Mouse (Mus musculus) small intestine, adult 2 months (tissue): Measurements from ENCODE around the gene Npc1l1. TPM values are rescaled to one million over a fixed set of nuclear protein-coding genes. Genes with fewer than 3 reads are reported as not detected.

Experiments used
- H3K27ac ChIP-seq: fragments of 200-500 bp; 2 replicates; pipeline ENCODE4 v1.5.1; 2012; ENCODE audit warnings: low read depth, low read length, control low read depth, inconsistent platforms; ENCODE audit not compliant: insufficient read depth
- H3K27me3 ChIP-seq: fragments of 200-500 bp; 2 replicates; pipeline ENCODE4 v1.6.1; 2012; ENCODE audit warnings: mild to moderate bottlenecking, moderate library complexity, low read length, inconsistent platforms; ENCODE audit not compliant: control insufficient read depth, insufficient read depth
- H3K36me3 ChIP-seq: fragments of 200-500 bp; 2 replicates; pipeline ENCODE4 v1.6.1; 2012; ENCODE audit warnings: mild to moderate bottlenecking, low read length, control low read depth, inconsistent platforms; ENCODE audit not compliant: control insufficient read depth, insufficient read depth
- H3K4me1 ChIP-seq: fragments of 200-500 bp; 2 replicates; pipeline ENCODE4 v1.6.1; 2012; ENCODE audit warnings: low read length, inconsistent platforms, mixed read lengths; ENCODE audit not compliant: control insufficient read depth, insufficient read depth, insufficient read length
- H3K4me3 ChIP-seq: fragments of 200-500 bp; 2 replicates; pipeline ENCODE4 v1.5.1; 2012; ENCODE audit warnings: low read depth, mild to moderate bottlenecking, control low read depth, inconsistent platforms, low read length, moderate library complexity
- CTCF ChIP-seq: fragments of 200-500 bp; IDR thresholded peaks from 2 replicates; pipeline ENCODE4 v1.5.1; 2012; ENCODE audit warnings: low read depth, mild to moderate bottlenecking, control low read depth, inconsistent platforms, low read length, moderate library complexity, mixed read lengths; ENCODE audit not compliant: insufficient replicate concordance, insufficient read length; ENCODE audit errors: extremely low read depth
- POLR2A ChIP-seq: fragments of 200-500 bp; IDR thresholded peaks from 2 replicates; pipeline ENCODE4 v1.6.1; 2012; ENCODE audit warnings: low read depth, mild to moderate bottlenecking, control low read depth, inconsistent platforms, low read length, moderate library complexity
- WGBS: fragments of 180-500 bp; shearing (Covaris S2); methylation state at CpG from one replicate; pipeline ENCODE4 v1.1.7; 2018; 5-methylcytosine and 5-hydroxymethylcytosine counted together
- polyA plus RNA-seq: library from polyadenylated mRNA; depleted of rRNA; stranded (reverse); fragments of >200 nt; gene quantifications from 2 replicates; pipeline ENCODE4 v1.2.3, GENCODE M21; 2012

The Npc1l1 gene
- polyA plus RNA-seq, 1 experiment, result 819 TPM

- H3K4me1 ChIP-seq, result peaks cover 11% of the 10 kb centered on the region; the same call in 1 of the 2 replicates
- no peak overlapping the region for H3K4me3 ChIP-seq
- H3K36me3 ChIP-seq, result no peaks in the 10 kb centered on the region
- 19% methylated on average over 7 of the region's 7 CpGs for WGBS
- no peak overlapping the region for H3K27ac ChIP-seq
- no peak for TF ChIP-seq POLR2A
- no peak for TF ChIP-seq CTCF
- no peaks in the 10 kb centered on the region for H3K27me3 ChIP-seq
These were observed 55.2 kb downstream of the Npc1l1 start for GRCm38 (mm10) chr11:6174719-6175118.

- Histone ChIP-seq H3K36me3 (no peaks in the 10 kb centered on the region; the same call in 1 of the 2 replicates), H3K27me3 (no peaks in the 10 kb centered on the region), H3K4me1 (no peaks in the 10 kb centered on the region; the same call in 1 of the 2 replicates), H3K4me3 (no peak overlapping the region), H3K27ac (no peak overlapping the region)
- WGBS, result 58% methylated on average over 2 of the region's 2 CpGs
- no peak for TF ChIP-seq POLR2A
- TF ChIP-seq CTCF, result no peak
These were observed 60.8 kb downstream of the Npc1l1 start for GRCm38 (mm10) chr11:6169041-6169663.

GRCm38 (mm10) chr11:6166351-6166750 lies 63.6 kb downstream of the Npc1l1 start:
- H3K36me3 ChIP-seq, result no peaks in the 10 kb centered on the region; the same call in 1 of the 2 replicates
- no peaks in the 10 kb centered on the region; the same call in 1 of the 2 replicates for H3K4me1 ChIP-seq
- H3K27me3 ChIP-seq, result no peaks in the 10 kb centered on the region
- no peak overlapping the region for H3K27ac ChIP-seq
- 87% methylated on average over 12 of the region's 12 CpGs for WGBS
- TF ChIP-seq POLR2A (no peak), CTCF (no peak)
- no peak overlapping the region for H3K4me3 ChIP-seq

GRCm38 (mm10) chr11:6165391-6166081 lies 64.4 kb downstream of the Npc1l1 start:
- 89% methylated on average over 7 of the region's 7 CpGs for WGBS
- Histone ChIP-seq H3K27ac (no peak overlapping the region), H3K4me1 (no peaks in the 10 kb centered on the region; the same call in 1 of the 2 replicates), H3K27me3 (no peaks in the 10 kb centered on the region), H3K4me3 (no peak overlapping the region), H3K36me3 (no peaks in the 10 kb centered on the region; the same call in 1 of the 2 replicates)
- no peak for TF ChIP-seq CTCF
- TF ChIP-seq POLR2A, result no peak

- no peak overlapping the region for H3K27ac ChIP-seq
- H3K36me3 ChIP-seq, result no peaks in the 10 kb centered on the region; the same call in 1 of the 2 replicates
- TF ChIP-seq CTCF, result no peak
- no peak for TF ChIP-seq POLR2A
- H3K27me3 ChIP-seq, result no peaks in the 10 kb centered on the region
- H3K4me3 ChIP-seq, result no peak overlapping the region
- 96% methylated on average over 7 of the region's 7 CpGs for WGBS
- peaks cover 2% of the 10 kb centered on the region; the same call in 1 of the 2 replicates for H3K4me1 ChIP-seq
These were observed 65.2 kb downstream of the Npc1l1 start for GRCm38 (mm10) chr11:6164781-6165180.

GRCm38 (mm10) chr11:6163706-6164105 lies 66.2 kb downstream of the Npc1l1 start:
- TF ChIP-seq POLR2A, result no peak
- WGBS, result 93% methylated on average over 12 of the region's 12 CpGs
- no peak overlapping the region for H3K27ac ChIP-seq
- H3K27me3 ChIP-seq, result no peaks in the 10 kb centered on the region
- peaks cover 2% of the 10 kb centered on the region; the same call in 1 of the 2 replicates for H3K4me1 ChIP-seq
- no peak overlapping the region for H3K4me3 ChIP-seq
- no peaks in the 10 kb centered on the region; the same call in 1 of the 2 replicates for H3K36me3 ChIP-seq

- 96% methylated on average over 3 of the region's 3 CpGs for WGBS
- peaks cover 2% of the 10 kb centered on the region; the same call in 1 of the 2 replicates for H3K4me1 ChIP-seq
- TF ChIP-seq POLR2A, result no peak
- H3K4me3 ChIP-seq, result no peak overlapping the region
- no peak overlapping the region for H3K27ac ChIP-seq
- H3K27me3 ChIP-seq, result no peaks in the 10 kb centered on the region
- H3K36me3 ChIP-seq, result no peaks in the 10 kb centered on the region; the same call in 1 of the 2 replicates
These were observed 66.9 kb downstream of the Npc1l1 start for GRCm38 (mm10) chr11:6163062-6163461.
